Mouse (Mus musculus): ENCODE data around the gene Duoxa1.

- no peak for TF ChIP-seq CTCF (IDR thresholded peaks at IDR 0.05; ENCODE audit: control insufficient read depth, insufficient read depth, low read length)
- no peak for TF ChIP-seq POLR2A (IDR thresholded peaks at IDR 0.05; ENCODE audit: borderline replicate concordance, control insufficient read depth, low read depth, low read length)
These were observed 10.4 kb upstream of the Duoxa1 start for GRCm38 (mm10) chr2:122323960-122324359.

All from bone marrow, adult 2 months (tissue).